Mouse (Mus musculus) heart, embryonic 12.5 days (tissue): ENCODE results near the gene Spata32. TPM values are rescaled to one million over a fixed set of nuclear protein-coding genes. Genes with fewer than 3 reads are reported as not detected.

Experiments
- ATAC-seq: fragments of 200-750 bp; cut with Nextera tagmentation; 2 replicates; pipeline ENCODE4 v1.8.0; 2017; ENCODE audit warnings: moderate TSS enrichment, moderate library complexity; ENCODE audit not compliant: insufficient number of reproducible peaks, low FRiP score
- H3K27ac ChIP-seq: fragments of 300-500 bp; sonication (generic); 2 replicates; pipeline ENCODE4 v1.5.1; 2016; ENCODE audit warnings: mild to moderate bottlenecking, moderate library complexity; ENCODE audit not compliant: poor library complexity, severe bottlenecking
- H3K27me3 ChIP-seq: fragments of 300-500 bp; sonication (generic); replicated peaks from 2 replicates; pipeline ENCODE4 v1.6.1; 2016; ENCODE audit warnings: mild to moderate bottlenecking, moderate library complexity
- H3K36me3 ChIP-seq: fragments of 300-500 bp; sonication (generic); 2 replicates; pipeline ENCODE4 v1.6.1; 2016; ENCODE audit warnings: mild to moderate bottlenecking, moderate library complexity
- H3K4me1 ChIP-seq: fragments of 300-500 bp; sonication (generic); replicated peaks from 2 replicates; pipeline ENCODE4 v1.6.1; 2016; ENCODE audit warnings: mild to moderate bottlenecking
- H3K4me2 ChIP-seq: fragments of 300-500 bp; sonication (generic); 2 replicates; pipeline ENCODE4 v1.6.1; 2016; ENCODE audit warnings: mild to moderate bottlenecking, moderate library complexity
- H3K4me3 ChIP-seq: fragments of 300-500 bp; sonication (generic); 2 replicates; pipeline ENCODE4 v1.5.1; 2016; ENCODE audit warnings: mild to moderate bottlenecking
- H3K9ac ChIP-seq: fragments of 300-500 bp; sonication (generic); 2 replicates; pipeline ENCODE4 v1.6.1; 2016; ENCODE audit warnings: mild to moderate bottlenecking, moderate library complexity
- H3K9me3 ChIP-seq: fragments of 300-500 bp; sonication (generic); replicated peaks from 2 replicates; pipeline ENCODE4 v1.6.1; 2016; ENCODE audit warnings: mild to moderate bottlenecking, moderate library complexity
- WGBS: fragments of 180-500 bp; shearing (Covaris S2); methylation state at CpG from one replicate; pipeline ENCODE4 v1.1.7; 2016; 5-methylcytosine and 5-hydroxymethylcytosine counted together
- polyA plus RNA-seq: library from polyadenylated mRNA; unstranded; fragments of >200 nt; fragmentation: Nextera tagmentation; extraction: Ambion mirVana; gene quantifications from 2 replicates; pipeline ENCODE4 v1.2.1, GENCODE M21; 2016

The Spata32 gene
- polyA plus RNA-seq, 1 experiment from 2014 or later: not detected

DNA sequence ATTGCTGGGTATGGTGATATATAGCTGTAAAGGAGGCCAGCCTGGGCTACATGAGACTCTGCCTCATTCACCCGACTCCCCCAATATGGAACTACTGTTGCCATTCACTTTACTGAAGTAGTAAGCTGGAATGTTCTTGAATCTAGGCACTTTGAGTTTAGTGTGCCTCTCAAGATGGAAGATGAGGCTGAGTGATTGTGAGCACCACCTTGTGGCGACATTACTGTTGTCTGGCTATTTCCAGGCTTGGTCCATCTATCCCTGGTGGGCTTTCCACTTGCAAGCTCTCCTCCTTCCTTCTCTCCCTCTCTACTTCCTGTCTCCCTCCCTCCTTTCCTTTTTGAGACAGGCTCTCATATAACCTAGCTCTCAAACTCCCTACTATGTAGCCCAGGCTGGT is 33.3 kb downstream of the Spata32 start:
- Histone ChIP-seq H3K27me3 (peaks cover 53% of the 10 kb centered on the region), H3K4me2 (no peak overlapping the region), H3K36me3 (no peaks in the 10 kb centered on the region), H3K27ac (no peak overlapping the region), H3K4me3 (no peak overlapping the region), H3K9ac (no peak overlapping the region), H3K9me3 (no peaks in the 10 kb centered on the region), H3K4me1 (no peaks in the 10 kb centered on the region)
- no peak for ATAC-seq
- 33% methylated on average over 2 of the region's 2 CpGs for WGBS

DNA sequence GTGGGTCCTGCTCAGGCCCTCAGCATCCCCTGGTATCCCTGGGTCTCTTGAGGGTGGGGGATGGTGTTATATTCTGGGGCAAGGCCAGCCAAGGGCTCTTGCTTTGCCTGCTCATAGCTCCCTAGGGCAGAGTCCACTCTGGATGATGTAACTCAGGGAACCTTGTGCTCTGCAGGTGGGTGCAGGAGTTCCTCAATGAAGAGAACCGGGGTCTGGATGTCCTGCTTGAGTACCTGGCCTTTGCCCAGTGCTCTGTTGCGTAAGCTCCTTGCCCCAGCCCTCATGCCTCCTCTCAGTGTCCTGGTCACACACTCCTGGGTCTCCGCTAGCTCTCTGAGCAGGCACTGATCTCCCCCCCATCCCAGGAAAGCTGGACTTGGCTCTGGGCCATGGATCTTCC is 36.3 kb downstream of the Spata32 start:
- no peaks in the 10 kb centered on the region for H3K36me3 ChIP-seq
- 73% methylated on average over 3 of the region's 3 CpGs for WGBS
- no peak overlapping the region for H3K9ac ChIP-seq
- no peak overlapping the region for H3K4me2 ChIP-seq
- peaks cover 11% of the 10 kb centered on the region for H3K4me1 ChIP-seq
- no peak overlapping the region for H3K4me3 ChIP-seq
- no peak for ATAC-seq
- peaks cover 49% of the 10 kb centered on the region for H3K27me3 ChIP-seq
- no peaks in the 10 kb centered on the region for H3K9me3 ChIP-seq
- no peak overlapping the region for H3K27ac ChIP-seq

DNA sequence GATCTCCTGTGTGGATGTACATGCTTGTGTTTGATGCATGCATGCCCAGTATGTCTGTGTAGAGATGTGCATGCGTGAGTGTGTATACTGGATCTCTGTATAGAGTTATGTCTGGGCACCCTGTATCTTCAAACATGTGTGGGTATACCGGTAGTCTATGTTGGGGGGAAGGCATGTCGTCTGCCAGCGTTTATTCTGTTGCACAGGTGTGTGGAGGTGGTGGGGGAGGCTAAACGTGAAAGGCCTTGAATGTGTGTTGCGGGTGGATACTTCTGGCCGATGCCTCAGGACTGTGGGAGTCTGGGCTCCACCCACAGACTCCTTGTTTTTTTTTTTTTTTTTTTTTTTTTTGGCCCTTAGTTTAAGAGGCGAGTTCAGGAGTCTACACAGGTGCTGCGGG is 36.9 kb downstream of the Spata32 start:
- H3K36me3 ChIP-seq: no peaks in the 10 kb centered on the region
- WGBS: 72% methylated on average over 9 of the region's 9 CpGs
- no peak for ATAC-seq
- peaks cover 49% of the 10 kb centered on the region for H3K27me3 ChIP-seq
- no peak overlapping the region for H3K4me3 ChIP-seq
- no peak overlapping the region for H3K4me2 ChIP-seq
- peaks cover 15% of the 10 kb centered on the region for H3K4me1 ChIP-seq
- H3K9ac ChIP-seq: no peak overlapping the region
- no peaks in the 10 kb centered on the region for H3K9me3 ChIP-seq
- no peak overlapping the region for H3K27ac ChIP-seq

DNA sequence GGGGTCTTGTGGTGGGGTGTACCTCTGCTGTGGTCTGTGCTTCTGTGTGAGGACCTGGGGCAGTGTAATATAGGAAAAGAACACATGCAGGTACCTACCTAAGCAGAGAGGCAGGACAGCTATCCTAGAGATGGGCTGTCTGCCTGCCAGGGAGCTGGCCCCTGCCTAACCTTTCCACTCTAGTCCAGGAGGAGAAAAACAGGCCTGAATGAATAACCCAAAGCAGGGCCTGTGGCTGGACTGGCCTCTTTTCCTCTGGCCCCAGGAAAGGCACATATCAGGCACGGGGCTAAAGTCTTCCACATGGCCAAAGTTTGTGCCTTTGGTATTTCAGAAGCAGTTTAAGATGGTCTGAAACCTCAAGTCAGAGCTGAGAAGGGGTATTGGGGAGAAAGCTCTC is 37.8 kb downstream of the Spata32 start:
- H3K4me3 ChIP-seq: no peak overlapping the region
- WGBS: 61% methylated on average over 1 of the region's 1 CpGs
- peaks cover 15% of the 10 kb centered on the region for H3K4me1 ChIP-seq
- peaks cover 45% of the 10 kb centered on the region for H3K27me3 ChIP-seq
- H3K36me3 ChIP-seq: no peaks in the 10 kb centered on the region
- H3K9me3 ChIP-seq: no peaks in the 10 kb centered on the region
- no peak overlapping the region for H3K27ac ChIP-seq
- H3K9ac ChIP-seq: no peak overlapping the region
- H3K4me2 ChIP-seq: no peak overlapping the region
- ATAC-seq: no peak

DNA sequence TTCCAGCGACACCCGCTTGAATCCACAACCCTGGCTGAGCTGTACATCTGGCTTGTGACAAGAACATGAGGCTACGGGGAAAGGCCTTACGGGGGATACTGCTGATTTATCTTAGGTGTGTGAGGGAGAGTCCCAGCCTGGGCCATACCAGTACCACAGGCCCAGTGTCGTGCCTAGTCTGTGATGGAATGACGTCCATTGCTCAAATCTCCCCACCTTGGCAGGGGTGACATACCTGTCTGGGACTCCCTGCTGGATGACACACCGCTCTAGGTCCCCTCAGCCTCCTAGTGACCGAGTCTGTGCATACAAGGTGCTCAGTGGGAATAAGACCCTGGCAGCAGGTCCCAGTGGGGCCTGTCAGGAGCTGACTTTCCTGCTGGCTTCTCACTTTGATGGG is 39.5 kb downstream of the Spata32 start:
- Histone ChIP-seq H3K27me3 (peaks cover 44% of the 10 kb centered on the region), H3K9ac (no peak overlapping the region), H3K4me3 (no peak overlapping the region), H3K27ac (no peak overlapping the region), H3K4me2 (no peak overlapping the region), H3K36me3 (no peaks in the 10 kb centered on the region), H3K4me1 (peaks cover 21% of the 10 kb centered on the region), H3K9me3 (no peaks in the 10 kb centered on the region)
- no peak for ATAC-seq
- WGBS: 82% methylated on average over 8 of the region's 8 CpGs

DNA sequence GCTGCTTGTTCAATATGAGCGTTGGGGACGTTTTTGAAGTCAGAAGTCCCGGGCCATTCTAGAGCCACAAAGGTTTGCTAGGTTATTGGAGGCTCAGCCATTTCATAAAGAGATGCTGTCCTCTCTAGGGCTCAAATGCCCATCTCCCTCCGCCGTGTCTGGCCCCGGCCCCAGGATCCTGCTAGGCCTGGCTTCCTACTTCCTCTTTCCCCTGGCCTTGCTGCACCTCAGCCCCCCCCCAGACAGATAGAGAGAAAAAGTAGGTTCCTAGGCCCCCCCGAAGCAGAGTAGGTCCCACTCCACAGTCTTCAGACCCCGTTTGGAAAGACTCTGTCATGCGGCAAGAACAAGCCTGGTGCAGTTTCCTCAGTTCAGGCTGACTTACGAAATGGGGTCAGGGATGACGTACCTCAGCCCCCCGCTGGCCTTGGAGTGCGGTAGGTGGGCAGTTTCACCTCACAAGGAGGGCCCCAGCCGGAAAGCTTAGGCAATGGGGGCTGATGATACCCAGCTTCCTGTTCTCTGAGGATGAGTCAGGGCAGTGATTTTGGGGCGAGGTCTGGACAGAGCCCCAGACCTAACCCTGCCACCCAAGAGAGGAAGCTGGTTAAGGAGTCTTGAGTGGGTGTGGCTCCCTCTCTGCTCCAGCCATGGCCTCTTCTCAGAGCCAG is 40.3 kb downstream of the Spata32 start:
- Histone ChIP-seq H3K9ac (no peak overlapping the region), H3K4me1 (peaks cover 21% of the 10 kb centered on the region), H3K4me3 (no peak overlapping the region), H3K4me2 (no peak overlapping the region), H3K27me3 (peaks cover 50% of the 10 kb centered on the region), H3K27ac (no peak overlapping the region), H3K9me3 (no peaks in the 10 kb centered on the region), H3K36me3 (no peaks in the 10 kb centered on the region)
- no peak for ATAC-seq
- WGBS: 76% methylated on average over 15 of the region's 15 CpGs

DNA sequence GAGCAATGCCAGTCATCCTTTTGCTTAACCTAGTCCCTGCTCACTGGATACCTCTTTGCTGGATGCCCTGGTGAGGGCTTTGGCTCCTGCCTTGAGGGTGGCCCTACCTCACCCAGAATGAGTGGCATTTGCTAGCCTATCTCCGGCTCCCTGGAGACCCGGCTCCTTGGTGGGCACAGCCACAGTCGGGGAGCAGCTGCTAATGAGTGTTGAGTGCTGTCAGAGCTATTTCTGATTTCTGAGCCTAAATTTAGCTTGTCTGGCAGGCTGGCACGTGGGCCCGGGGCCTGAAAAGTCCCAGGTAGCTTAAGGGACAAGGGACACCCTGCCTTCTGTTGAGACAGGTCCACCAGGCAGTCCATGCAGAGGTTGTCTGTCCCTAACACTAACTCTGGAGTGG is 41.0 kb downstream of the Spata32 start:
- no peak overlapping the region for H3K9ac ChIP-seq
- WGBS: 39% methylated on average over 5 of the region's 5 CpGs
- peaks cover 49% of the 10 kb centered on the region for H3K27me3 ChIP-seq
- H3K27ac ChIP-seq: no peak overlapping the region
- ATAC-seq: no peak
- no peaks in the 10 kb centered on the region for H3K9me3 ChIP-seq
- H3K36me3 ChIP-seq: no peaks in the 10 kb centered on the region
- H3K4me1 ChIP-seq: peaks cover 22% of the 10 kb centered on the region
- no peak overlapping the region for H3K4me3 ChIP-seq
- 0 out of 2 replicates have a peak overlapping the region, but pooled peaks have one; percentile 20 for H3K4me2 ChIP-seq

DNA sequence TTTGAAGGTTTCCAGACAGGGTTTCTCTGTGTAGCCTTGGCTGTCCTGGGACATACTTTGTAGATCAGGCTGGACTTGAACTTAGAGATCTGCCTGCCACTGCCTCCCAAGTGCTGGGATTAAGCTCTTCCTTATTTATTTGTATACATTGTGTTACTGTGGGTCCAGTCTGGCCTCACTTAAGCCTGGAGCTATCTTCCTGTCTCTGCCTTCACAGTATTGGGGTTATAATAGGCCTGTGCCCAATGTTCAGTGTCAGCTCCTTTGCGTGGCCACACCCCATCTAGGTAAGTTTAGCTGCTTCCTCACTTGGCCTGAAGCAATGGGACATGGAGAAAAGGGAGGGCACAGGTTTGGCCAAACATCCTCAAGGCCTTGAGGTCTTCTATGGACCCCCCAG is 41.7 kb downstream of the Spata32 start:
- Histone ChIP-seq H3K27ac (no peak overlapping the region), H3K27me3 (peaks cover 50% of the 10 kb centered on the region), H3K4me2 (no peak overlapping the region), H3K4me1 (peaks cover 29% of the 10 kb centered on the region), H3K36me3 (no peaks in the 10 kb centered on the region), H3K9me3 (no peaks in the 10 kb centered on the region), H3K4me3 (no peak overlapping the region), H3K9ac (no peak overlapping the region)
- 85% methylated on average over 1 of the region's 1 CpGs for WGBS
- ATAC-seq: no peak

DNA sequence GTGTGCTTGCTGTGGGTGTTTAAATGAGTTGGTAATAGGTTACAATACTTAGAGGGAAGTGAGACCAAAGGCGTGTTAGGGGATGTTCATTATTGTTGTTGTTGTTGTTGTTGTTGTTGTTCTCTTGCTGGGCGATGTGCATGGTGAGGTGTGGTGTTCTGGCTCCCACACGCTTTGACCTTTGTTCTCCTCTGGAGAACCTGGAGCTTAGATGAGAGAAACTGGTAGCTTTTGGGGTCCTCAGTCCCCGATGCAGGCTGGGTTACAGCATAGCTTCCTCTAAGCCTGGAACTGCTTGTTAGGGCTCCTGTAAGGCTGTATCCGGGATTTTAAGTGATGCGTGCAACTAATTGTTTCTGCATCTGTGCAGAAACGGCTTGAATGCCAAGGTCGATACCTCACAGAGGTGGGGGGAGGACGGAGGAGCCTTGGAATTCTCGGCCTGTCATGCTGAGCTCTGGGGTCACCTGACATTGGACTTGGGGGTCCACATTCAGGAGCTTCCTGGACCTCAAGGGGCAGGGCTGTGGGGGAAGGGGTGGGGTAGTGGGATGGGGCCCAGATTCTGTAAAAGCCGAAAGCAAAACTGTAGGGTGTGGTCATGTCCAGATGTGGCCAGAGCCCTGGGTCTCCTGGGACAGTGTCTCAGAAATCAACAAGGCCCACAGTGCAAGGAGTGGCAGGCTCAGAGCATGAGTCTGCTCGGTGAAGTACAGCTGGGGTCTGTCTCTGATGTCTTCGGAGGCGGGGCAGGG is 42.4 kb downstream of the Spata32 start:
- Histone ChIP-seq H3K27me3 (peaks cover 57% of the 10 kb centered on the region), H3K4me2 (no peak overlapping the region), H3K27ac (no peak overlapping the region), H3K36me3 (no peaks in the 10 kb centered on the region), H3K9me3 (no peaks in the 10 kb centered on the region), H3K4me3 (no peak overlapping the region), H3K4me1 (peaks cover 34% of the 10 kb centered on the region), H3K9ac (no peak overlapping the region)
- no peak for ATAC-seq
- 71% methylated on average over 14 of the region's 14 CpGs for WGBS

DNA sequence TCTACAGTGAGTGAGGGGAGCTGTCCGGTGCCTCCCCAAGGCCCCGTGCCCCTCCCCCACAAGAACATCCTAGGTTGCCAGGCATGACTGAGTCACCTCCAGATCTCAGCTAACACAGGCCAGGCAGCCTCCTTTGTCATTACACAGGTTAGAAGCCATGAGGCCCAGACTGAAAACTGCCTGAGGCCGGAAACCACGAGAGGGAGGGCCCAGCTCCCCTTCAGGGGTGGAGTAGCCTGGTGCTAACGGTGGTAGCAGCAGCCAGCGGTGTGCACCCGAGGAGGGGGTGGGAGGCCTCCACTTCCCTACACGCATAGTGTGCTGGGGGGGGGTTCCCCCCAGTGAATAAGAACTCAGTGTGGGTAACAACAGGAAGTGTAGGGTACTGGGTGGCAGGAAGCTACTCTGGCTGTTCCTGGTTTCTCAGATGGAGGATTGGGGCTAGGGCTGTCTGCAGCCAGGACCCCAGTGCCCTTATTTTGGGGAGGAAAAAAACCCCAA is 43.3 kb downstream of the Spata32 start:
- no peak for ATAC-seq
- Histone ChIP-seq H3K4me1 (peaks cover 38% of the 10 kb centered on the region), H3K4me2 (no peak overlapping the region), H3K9ac (no peak overlapping the region), H3K27me3 (peaks cover 58% of the 10 kb centered on the region), H3K4me3 (no peak overlapping the region), H3K36me3 (no peaks in the 10 kb centered on the region), H3K9me3 (no peaks in the 10 kb centered on the region), H3K27ac (no peak overlapping the region)
- 50% methylated on average over 8 of the region's 8 CpGs for WGBS

DNA sequence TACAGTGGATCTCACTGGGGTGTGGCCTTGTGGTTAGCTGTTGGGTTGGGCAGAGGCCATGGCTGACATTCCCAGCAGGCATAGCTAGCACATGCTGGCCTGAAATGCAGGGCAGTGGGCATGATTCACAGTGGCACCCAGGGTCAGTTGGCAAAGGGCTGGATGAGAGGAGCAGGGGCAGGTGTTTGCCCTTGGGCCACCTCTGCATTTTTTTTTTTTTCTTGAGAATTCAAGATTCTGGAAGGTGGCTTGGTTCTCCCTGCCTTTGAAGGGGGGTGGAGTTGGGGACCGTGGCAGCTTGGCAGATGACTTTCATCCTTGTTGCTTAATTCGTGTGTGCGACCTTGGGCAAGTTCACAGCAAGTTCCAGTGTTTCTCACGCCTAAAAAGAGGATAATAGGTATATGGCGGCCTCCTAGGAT is 43.8 kb downstream of the Spata32 start:
- Histone ChIP-seq H3K27me3 (peaks cover 60% of the 10 kb centered on the region), H3K9me3 (no peaks in the 10 kb centered on the region), H3K4me3 (no peak overlapping the region), H3K27ac (no peak overlapping the region), H3K4me1 (peaks cover 38% of the 10 kb centered on the region), H3K9ac (no peak overlapping the region), H3K4me2 (no peak overlapping the region), H3K36me3 (no peaks in the 10 kb centered on the region)
- 77% methylated on average over 5 of the region's 5 CpGs for WGBS
- no peak for ATAC-seq
